Mouse (Mus musculus) forebrain, embryonic 11.5 days (tissue): ENCODE data around the gene Foxa1. TPM values are rescaled to one million over a fixed set of nuclear protein-coding genes. Genes with fewer than 3 reads are reported as not detected.
A peak's percentile ranks its signal among the peaks of the same experiment; 100 is the strongest.

ENCODE experiments used
- ATAC-seq: fragments of 200-750 bp; cut with Nextera tagmentation; replicated peaks from 2 replicates; pipeline ENCODE4 v1.8.0; 2017; ENCODE audit warnings: moderate TSS enrichment; ENCODE audit not compliant: low FRiP score
- DNase-seq: peaks from one replicate; pipeline ENCODE4 v3.0.0-alpha.2; 2017; ENCODE audit warnings: low spot score
- H3K27ac ChIP-seq: fragments of 300-500 bp; sonication (generic); 2 replicates; pipeline ENCODE4 v1.5.1; 2014; ENCODE audit warnings: low read depth, low read length
- H3K27me3 ChIP-seq: fragments of 300-500 bp; sonication (generic); 2 replicates; pipeline ENCODE4 v1.6.1; 2014; ENCODE audit warnings: mild to moderate bottlenecking, low read length, mixed read lengths; ENCODE audit not compliant: control insufficient read depth, insufficient read depth
- H3K36me3 ChIP-seq: fragments of 300-500 bp; sonication (generic); 2 replicates; pipeline ENCODE4 v1.6.1; 2014; ENCODE audit warnings: mild to moderate bottlenecking, low read length, moderate library complexity, mixed read lengths; ENCODE audit not compliant: control insufficient read depth, insufficient read depth
- H3K4me1 ChIP-seq: fragments of 300-500 bp; sonication (generic); replicated peaks from 2 replicates; pipeline ENCODE4 v1.6.1; 2014; ENCODE audit warnings: low read length, mixed read lengths; ENCODE audit not compliant: control insufficient read depth, insufficient read depth
- H3K4me2 ChIP-seq: fragments of 300-500 bp; sonication (generic); 2 replicates; pipeline ENCODE4 v1.6.1; 2014; ENCODE audit warnings: low read depth, mild to moderate bottlenecking, low read length, moderate library complexity, mixed read lengths; ENCODE audit not compliant: severe bottlenecking
- H3K4me3 ChIP-seq: fragments of 300-500 bp; sonication (generic); 2 replicates; pipeline ENCODE4 v1.5.1; 2014; ENCODE audit warnings: low read depth, low read length
- H3K9ac ChIP-seq: fragments of 300-500 bp; sonication (generic); 2 replicates; pipeline ENCODE4 v1.6.1; 2014; ENCODE audit warnings: low read length
- H3K9me3 ChIP-seq: fragments of 300-500 bp; sonication (generic); 2 replicates; pipeline ENCODE4 v1.6.1; 2016; ENCODE audit warnings: low read length, mixed read lengths; ENCODE audit not compliant: control insufficient read depth
- WGBS: fragments of 180-500 bp; shearing (Covaris S2); extraction: QIAGEN DNeasy Blood & Tissue Kit; methylation state at CpG from one replicate; pipeline ENCODE4 v1.1.7; 2014; 5-methylcytosine and 5-hydroxymethylcytosine counted together
- polyA plus RNA-seq: library from polyadenylated mRNA; unstranded; fragments of >200 nt; fragmentation: Nextera tagmentation; extraction: Ambion mirVana; gene quantifications from 2 replicates; pipeline ENCODE4 v1.2.1, GENCODE M21; 2014

Foxa1 gene
- polyA plus RNA-seq, 1 experiment from 2014 or later, result 1.7 TPM

DNA sequence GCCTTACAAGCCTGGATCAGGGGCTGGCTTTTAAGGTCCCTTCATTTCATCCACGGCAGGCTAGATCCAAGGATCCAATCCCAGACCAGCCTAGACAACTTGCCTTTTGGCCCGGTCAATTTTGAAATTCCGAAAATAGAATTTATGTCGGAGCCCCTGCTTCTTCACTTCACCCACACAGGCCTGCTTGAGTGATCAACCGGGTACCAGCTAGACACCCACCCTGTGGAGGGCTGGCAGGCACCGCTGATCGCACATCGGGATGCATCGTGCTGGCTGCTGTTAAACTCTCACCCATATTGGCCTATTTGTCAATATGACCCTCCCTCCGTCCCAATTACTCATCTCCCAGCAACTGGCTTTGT lies 3.1 kb downstream of the Foxa1 start:
- no peak for ATAC-seq

DNA sequence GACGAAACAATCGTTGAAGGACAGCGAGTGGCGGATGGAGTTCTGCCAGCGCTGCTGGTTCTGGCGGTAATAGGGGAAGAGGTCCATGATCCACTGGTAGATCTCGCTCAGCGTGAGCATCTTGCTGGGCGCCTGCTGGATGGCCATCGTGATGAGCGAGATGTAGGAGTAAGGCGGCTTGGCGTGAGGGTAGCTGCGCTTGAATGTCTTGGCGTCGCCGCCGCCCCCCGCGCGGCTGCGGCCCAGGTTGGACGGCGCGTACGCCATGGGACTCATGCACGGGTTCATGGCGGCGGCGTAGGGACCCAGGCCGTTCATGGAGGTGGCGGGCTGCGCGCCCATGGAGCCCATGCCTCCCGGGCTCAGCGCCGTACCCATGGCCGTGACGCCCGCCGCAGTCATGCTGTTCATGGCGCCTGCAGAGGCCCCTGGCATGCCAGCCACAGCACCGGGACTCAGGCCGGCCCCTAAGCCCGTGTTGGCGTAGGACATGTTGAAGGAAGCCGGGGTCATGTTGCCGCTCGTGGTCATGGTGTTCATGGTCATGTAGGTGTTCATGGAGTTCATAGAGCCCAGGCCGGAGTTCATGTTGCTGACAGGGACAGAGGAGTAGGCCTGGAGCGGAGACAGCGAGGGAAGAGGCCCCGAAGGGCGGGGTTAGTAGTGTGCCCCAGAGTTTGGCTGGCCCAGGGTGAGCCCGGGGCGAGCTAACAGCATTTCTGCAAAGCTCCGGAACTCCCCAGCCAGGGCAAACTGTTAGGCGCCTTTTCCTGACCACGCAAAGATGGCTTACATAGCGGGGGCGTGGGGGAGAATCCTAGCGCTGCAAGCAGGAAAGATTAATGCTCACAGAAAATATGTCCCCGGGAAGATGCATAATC lies 3.7 kb downstream of the Foxa1 start:
- ATAC-seq (no peak), DNase-seq (peak; percentile 64)
- Histone ChIP-seq H3K27ac (no peak overlapping the region), H3K4me1 (peaks cover 14% of the 10 kb centered on the region; the same call in 1 of the 2 replicates), H3K4me2 (peak overlapping the region; percentile 36; the same call in 1 of the 2 replicates), H3K27me3 (peaks cover 79% of the 10 kb centered on the region), H3K36me3 (no peaks in the 10 kb centered on the region), H3K4me3 (peak overlapping the region; percentile 12; the same call in 1 of the 2 replicates), H3K9me3 (no peaks in the 10 kb centered on the region), H3K9ac (no peak overlapping the region)
- 1% methylated on average over 63 of the region's 63 CpGs for WGBS

More for the DNA sequence above, 3.1 kb downstream of the Foxa1 start:
- Histone ChIP-seq H3K4me3 (0 out of 2 replicates have a peak overlapping the region, but pooled peaks have one; percentile 3), H3K4me2 (0 out of 2 replicates have a peak overlapping the region, but pooled peaks have one; percentile 8), H3K27ac (no peak overlapping the region), H3K27me3 (peaks cover 83% of the 10 kb centered on the region), H3K9me3 (no peaks in the 10 kb centered on the region), H3K9ac (no peak overlapping the region), H3K4me1 (peaks cover 13% of the 10 kb centered on the region; the same call in 1 of the 2 replicates), H3K36me3 (no peaks in the 10 kb centered on the region)
- peak; percentile 61 for DNase-seq
- WGBS, result 2% methylated on average over 10 of the region's 10 CpGs

- peaks cover 73% of the 10 kb centered on the region for H3K27me3 ChIP-seq
- DNase-seq, result peak; percentile 81
- H3K4me2 ChIP-seq, result peak overlapping the region; percentile 36; the same call in 1 of the 2 replicates
- H3K9me3 ChIP-seq, result no peaks in the 10 kb centered on the region
- H3K4me3 ChIP-seq, result peak overlapping the region; percentile 12; the same call in 1 of the 2 replicates
- peaks cover 14% of the 10 kb centered on the region; the same call in 1 of the 2 replicates for H3K4me1 ChIP-seq
- under 1% methylated on average over 45 of the region's 46 CpGs for WGBS
- peak; percentile 45 for ATAC-seq
- no peaks in the 10 kb centered on the region for H3K36me3 ChIP-seq
- no peak overlapping the region for H3K9ac ChIP-seq
- no peak overlapping the region for H3K27ac ChIP-seq
Measured at GRCm38 (mm10) chr12:57541931-57542745, 4.6 kb downstream of the Foxa1 start.

DNA sequence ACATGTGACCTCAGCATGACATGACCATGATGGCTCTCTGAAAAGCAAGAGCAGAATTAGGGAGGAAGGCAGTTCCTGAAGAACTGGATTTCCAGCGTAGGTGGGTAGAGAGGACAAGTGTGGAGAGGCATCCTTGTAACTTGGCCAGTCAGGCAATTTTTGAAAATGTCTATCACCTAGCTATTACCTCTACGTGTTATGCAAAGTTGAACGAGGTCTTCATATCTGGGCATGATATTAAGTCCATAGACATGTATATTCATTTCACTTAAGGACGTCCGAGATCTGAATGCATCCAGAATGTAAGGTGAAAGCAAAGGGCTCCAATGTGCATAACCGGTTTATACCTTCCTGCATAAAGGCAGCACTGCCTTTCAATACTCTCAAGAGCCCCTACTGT lies 5.6 kb downstream of the Foxa1 start:
- ATAC-seq (no peak), DNase-seq (no peak)
- H3K9ac ChIP-seq, result no peak overlapping the region
- H3K36me3 ChIP-seq, result no peaks in the 10 kb centered on the region
- peaks cover 14% of the 10 kb centered on the region; the same call in 1 of the 2 replicates for H3K4me1 ChIP-seq
- no peaks in the 10 kb centered on the region for H3K9me3 ChIP-seq
- H3K27ac ChIP-seq, result no peak overlapping the region
- WGBS, result 9% methylated on average over 6 of the region's 6 CpGs
- H3K4me3 ChIP-seq, result no peak overlapping the region
- peaks cover 73% of the 10 kb centered on the region for H3K27me3 ChIP-seq
- no peak overlapping the region for H3K4me2 ChIP-seq

GRCm38 (mm10) chr12:57539551-57539985 lies 7.1 kb downstream of the Foxa1 start:
- H3K4me3 ChIP-seq, result no peak overlapping the region; the same call in 1 of the 2 replicates
- no peak overlapping the region for H3K9ac ChIP-seq

GRCm38 (mm10) chr12:57538588-57539550 lies 7.8 kb downstream of the Foxa1 start:
- peaks cover 78% of the 10 kb centered on the region for H3K27me3 ChIP-seq
- H3K9ac ChIP-seq, result peak overlapping the region; percentile 47
- under 1% methylated on average over 63 of the region's 63 CpGs for WGBS
- no peak overlapping the region for H3K27ac ChIP-seq
- H3K9me3 ChIP-seq, result no peaks in the 10 kb centered on the region
- H3K4me1 ChIP-seq, result peaks cover 16% of the 10 kb centered on the region; the same call in 1 of the 2 replicates
- H3K4me3 ChIP-seq, result peak overlapping the region; percentile 32
- peak; percentile 80 for DNase-seq
- no peaks in the 10 kb centered on the region for H3K36me3 ChIP-seq
- ATAC-seq, result peak; percentile 38
- H3K4me2 ChIP-seq, result peak overlapping the region; percentile 77

More at GRCm38 (mm10) chr12:57539551-57539985, 7.1 kb downstream of the Foxa1 start:
- Histone ChIP-seq H3K27ac (no peak overlapping the region), H3K9me3 (no peaks in the 10 kb centered on the region), H3K36me3 (no peaks in the 10 kb centered on the region), H3K4me1 (peaks cover 16% of the 10 kb centered on the region; the same call in 1 of the 2 replicates), H3K27me3 (peaks cover 77% of the 10 kb centered on the region), H3K4me2 (no peak overlapping the region)
- whole genome bisulfite sequencing, result 0% methylated on average over 10 of the region's 10 CpGs
- ATAC-seq, result no peak
- DNase-seq, result peak; percentile 68

DNA sequence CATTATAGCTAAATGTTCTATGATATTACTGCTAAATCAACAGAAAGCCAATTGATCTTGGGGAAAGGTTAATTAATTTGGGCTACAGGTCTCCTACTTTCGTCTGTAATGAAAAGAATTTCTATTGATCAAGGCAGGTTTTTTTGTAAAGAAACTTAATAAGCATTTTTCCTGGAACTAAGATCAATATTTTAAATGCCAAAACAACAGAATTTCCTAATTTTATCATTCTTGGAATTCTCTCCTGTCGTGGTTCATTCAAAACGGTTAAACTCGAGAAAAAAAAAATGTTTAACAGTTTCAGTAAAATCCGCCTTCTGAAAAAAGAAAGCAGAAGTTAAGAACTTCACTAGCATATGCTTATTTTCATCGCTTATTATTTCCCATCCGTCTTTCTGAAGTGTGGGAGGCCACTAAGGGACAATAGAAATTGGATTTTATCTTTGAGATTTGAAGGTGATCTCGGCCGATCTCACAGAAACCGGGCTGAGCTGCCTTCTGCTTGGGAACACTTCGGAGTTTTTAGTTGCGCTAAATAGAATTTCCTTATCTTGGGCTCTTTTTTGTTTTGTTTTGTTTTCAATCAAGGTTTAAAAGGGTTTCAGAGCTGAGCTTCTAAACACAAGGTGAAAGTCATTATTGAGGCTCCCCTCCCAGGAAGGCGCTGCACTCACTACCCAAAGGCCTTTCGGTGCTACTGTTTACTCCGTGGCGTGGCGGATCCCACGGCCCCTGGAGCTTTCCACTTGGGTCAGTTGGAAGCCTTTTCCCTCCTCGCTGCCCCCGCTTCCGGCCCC lies 8.7 kb downstream of the Foxa1 start:
- WGBS, result under 1% methylated on average over 21 of the region's 21 CpGs
- no peaks in the 10 kb centered on the region for H3K36me3 ChIP-seq
- no peaks in the 10 kb centered on the region for H3K9me3 ChIP-seq
- H3K4me2 ChIP-seq, result peak overlapping the region; percentile 77
- H3K9ac ChIP-seq, result peak overlapping the region; percentile 47
- H3K27ac ChIP-seq, result no peak overlapping the region
- peak; percentile 57 for DNase-seq
- ATAC-seq, result no peak
- H3K4me1 ChIP-seq, result peaks cover 16% of the 10 kb centered on the region; the same call in 1 of the 2 replicates
- peaks cover 79% of the 10 kb centered on the region for H3K27me3 ChIP-seq
- peak overlapping the region; percentile 32 for H3K4me3 ChIP-seq
